7 mouse cellular contexts compared by ENCODE assay signal in the genomic region with DNA sequence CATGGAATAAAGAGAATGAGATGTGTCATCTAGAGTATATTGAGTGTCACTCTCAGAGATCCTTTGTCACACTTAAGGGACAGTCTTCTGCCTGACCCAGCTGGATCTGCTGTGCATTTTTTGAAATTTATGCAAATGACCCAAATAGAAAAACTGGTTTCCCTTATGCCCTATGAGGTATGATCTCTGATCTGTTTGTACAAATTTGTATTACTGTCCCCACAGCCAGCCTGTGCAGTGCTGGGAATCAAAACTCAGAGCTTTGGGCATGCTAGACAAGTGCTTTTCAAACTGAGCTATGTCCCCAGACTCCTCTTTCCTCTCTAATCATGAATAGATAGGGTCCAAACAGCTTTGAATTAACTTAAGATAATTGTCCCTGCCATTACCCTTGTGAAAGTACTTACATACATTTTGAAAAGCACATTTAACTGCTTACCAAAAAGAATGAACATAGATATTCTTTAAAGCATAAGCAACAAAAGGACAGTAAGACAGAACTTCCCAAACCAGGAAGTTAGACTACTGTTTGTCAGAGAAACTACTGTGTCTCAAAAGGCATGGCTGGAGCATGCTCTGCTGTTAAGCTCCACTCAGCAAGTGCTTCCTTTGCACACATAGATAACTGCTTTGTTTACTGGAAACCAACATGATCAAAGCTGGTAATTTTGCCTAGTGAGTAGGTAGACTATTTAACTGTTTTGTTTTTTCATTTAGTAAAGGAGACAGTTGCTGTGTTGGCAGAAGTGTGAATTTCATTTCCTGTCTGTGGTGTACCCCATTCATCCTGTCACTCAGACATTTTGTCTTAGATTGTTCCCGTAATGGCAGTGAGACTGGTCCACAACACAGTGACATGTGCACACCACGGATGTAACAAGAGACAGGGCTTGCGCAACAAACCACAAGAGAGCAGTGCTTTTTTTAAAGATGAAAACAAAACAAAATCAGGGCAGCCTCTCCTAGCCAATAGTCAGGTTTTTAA.
DNase-seq lines count a peak whose midpoint lies in the region; ATAC-seq and TF ChIP-seq lines count a peak whose summit lies in the region.

No protein-coding gene starts in this region.

- TF ChIP-seq CTCF in testis, adult 2 months (IDR thresholded peaks at IDR 0.05; ENCODE audit: control insufficient read depth, insufficient read depth, insufficient replicate concordance, low read depth, low read length): no peak
- TF ChIP-seq CTCF in bone marrow macrophage, adult 2 months (IDR thresholded peaks at IDR 0.05; ENCODE audit: low read depth, low read length): no peak
- TF ChIP-seq CTCF in cerebellum, adult 2 months (IDR thresholded peaks at IDR 0.05; ENCODE audit: borderline replicate concordance, insufficient read depth, low read depth, low read length): no peak

- no peak overlapping the region for H3K4me2 ChIP-seq in midbrain, embryonic 15.5 days

- no peak overlapping the region for H3K9ac ChIP-seq in midbrain, embryonic 15.5 days

- no peaks in the 10 kb centered on the region for H3K36me3 ChIP-seq in testis, adult 2 months (ENCODE audit: control insufficient read depth, insufficient read depth, low read length)
- peaks cover 9% of the 10 kb centered on the region for H3K36me3 ChIP-seq in megakaryocyte, embryonic 14.5 days (replicated peaks; ENCODE audit: low read length)
- H3K36me3 ChIP-seq in midbrain, embryonic 15.5 days (replicated peaks): no peaks in the 10 kb centered on the region

- H3K4me3 ChIP-seq in testis, adult 2 months (ENCODE audit: control insufficient read depth, low read depth, low read length): no peak overlapping the region
- H3K4me3 ChIP-seq in bone marrow macrophage, adult 2 months (ENCODE audit: insufficient read depth, low read length): no peak overlapping the region
- H3K4me3 ChIP-seq in megakaryocyte, embryonic 14.5 days (replicated peaks): peak overlapping the region; percentile 81
- no peak overlapping the region for H3K4me3 ChIP-seq in cerebellum, adult 2 months (replicated peaks; ENCODE audit: insufficient read depth, low read depth, low read length)
- H3K4me3 ChIP-seq in midbrain, embryonic 15.5 days: no peak overlapping the region

- no peaks in the 10 kb centered on the region for H3K27me3 ChIP-seq in testis, adult 2 months (ENCODE audit: control insufficient read depth, insufficient read depth, low read length)
- H3K27me3 ChIP-seq in megakaryocyte, embryonic 14.5 days (replicated peaks): no peaks in the 10 kb centered on the region
- H3K27me3 ChIP-seq in cerebellum, adult 2 months (ENCODE audit: control insufficient read depth, insufficient read depth, low read length): no peaks in the 10 kb centered on the region
- no peaks in the 10 kb centered on the region for H3K27me3 ChIP-seq in midbrain, embryonic 15.5 days (replicated peaks)

- DNase-seq in testis, postnatal 14 days (ENCODE audit: low spot score): no peak
- peak; percentile 95 for DNase-seq in induced T-regulatory cell, adult 2 months (ENCODE audit: low read depth)
- DNase-seq in cerebellum, adult 2 months: no peak

- WGBS in cerebellum, adult 2 months: 48% methylated on average over 3 of the region's 3 CpGs
- 60% methylated on average over 3 of the region's 3 CpGs for WGBS in midbrain, embryonic 15.5 days

- peak overlapping the region; percentile 36; the same call in 1 of the 2 replicates for H3K27ac ChIP-seq in testis, adult 2 months (ENCODE audit: control insufficient read depth, insufficient read depth, low read depth, low read length)
- peak overlapping the region; percentile 93 for H3K27ac ChIP-seq in bone marrow macrophage, adult 2 months (ENCODE audit: insufficient read depth, low read depth, low read length)
- H3K27ac ChIP-seq in cerebellum, adult 2 months (ENCODE audit: insufficient read depth, low read length): no peak overlapping the region
- H3K27ac ChIP-seq in midbrain, embryonic 15.5 days: no peak overlapping the region

- TF ChIP-seq POLR2A in testis, adult 2 months (IDR thresholded peaks at IDR 0.05; ENCODE audit: control insufficient read depth, low read depth, low read length): no peak
- no peak for TF ChIP-seq POLR2A in bone marrow macrophage, adult 2 months (IDR thresholded peaks at IDR 0.05; ENCODE audit: borderline replicate concordance, low read depth, low read length)
- no peak for TF ChIP-seq POLR2A in cerebellum, adult 2 months (IDR thresholded peaks at IDR 0.05; ENCODE audit: borderline replicate concordance, insufficient read depth, low read length)

- no peaks in the 10 kb centered on the region for H3K9me3 ChIP-seq in megakaryocyte, embryonic 14.5 days
- H3K9me3 ChIP-seq in midbrain, embryonic 15.5 days: no peaks in the 10 kb centered on the region

- H3K4me1 ChIP-seq in testis, adult 2 months (ENCODE audit: control insufficient read depth, insufficient read depth, low read length): no peaks in the 10 kb centered on the region
- peaks cover 29% of the 10 kb centered on the region for H3K4me1 ChIP-seq in bone marrow macrophage, adult 2 months (ENCODE audit: control insufficient read depth, insufficient read depth, low read length)
- peaks cover 43% of the 10 kb centered on the region for H3K4me1 ChIP-seq in megakaryocyte, embryonic 14.5 days
- no peaks in the 10 kb centered on the region for H3K4me1 ChIP-seq in cerebellum, adult 2 months (ENCODE audit: control insufficient read depth, insufficient read depth, low read length)
- no peaks in the 10 kb centered on the region for H3K4me1 ChIP-seq in midbrain, embryonic 15.5 days

- ATAC-seq in midbrain, embryonic 15.5 days (replicated peaks): no peak

Comparison
In these comparisons a context has a peak if more than half of its experiments do, and no peak if none do; other contexts are left out.
1. H3K27ac ChIP-seq: peak in testis, adult 2 months (single experiment) and bone marrow macrophage, adult 2 months (single experiment); none in cerebellum, adult 2 months (single experiment) and midbrain, embryonic 15.5 days (single experiment).